Mouse (Mus musculus) cerebellum, adult 9-11 months (tissue): ENCODE data around the gene Rims1.

ENCODE experiments used
- DNase-seq: peaks from one replicate; pipeline ENCODE4 v3.0.0; 2022

Gene Rims1

GRCm38 (mm10) chr1:22694514-22694913 is 111.3 kb downstream of the Rims1 start:
- DNase-seq, result no peak

GRCm38 (mm10) chr1:22683455-22683854 is 122.3 kb downstream of the Rims1 start:
- no peak for DNase-seq

GRCm38 (mm10) chr1:22664196-22664595 is 141.6 kb downstream of the Rims1 start:
- no peak for DNase-seq

- DNase-seq, result no peak
These were observed 144.0 kb downstream of the Rims1 start for GRCm38 (mm10) chr1:22661825-22662224.

- no peak for DNase-seq
These were observed 149.8 kb downstream of the Rims1 start for GRCm38 (mm10) chr1:22655983-22656382.

- DNase-seq, result peak; percentile 73
These were observed 150.9 kb downstream of the Rims1 start for GRCm38 (mm10) chr1:22654903-22655302.

- DNase-seq, result peak; percentile 76
These were observed 155.2 kb downstream of the Rims1 start for GRCm38 (mm10) chr1:22650588-22650987.

- no peak for DNase-seq
These were observed 156.4 kb downstream of the Rims1 start for GRCm38 (mm10) chr1:22649432-22649831.

GRCm38 (mm10) chr1:22645257-22645656 is 160.5 kb downstream of the Rims1 start:
- DNase-seq, result no peak

- DNase-seq, result peak; percentile 90
These were observed 165.2 kb downstream of the Rims1 start for GRCm38 (mm10) chr1:22640568-22640967.

GRCm38 (mm10) chr1:22639702-22640101 is 166.1 kb downstream of the Rims1 start:
- no peak for DNase-seq

- DNase-seq, result no peak
These were observed 171.9 kb downstream of the Rims1 start for GRCm38 (mm10) chr1:22633871-22634270.

GRCm38 (mm10) chr1:22632551-22632950 is 173.2 kb downstream of the Rims1 start:
- peak; percentile 49 for DNase-seq

GRCm38 (mm10) chr1:22631991-22632390 is 173.8 kb downstream of the Rims1 start:
- DNase-seq, result peak; percentile 93

- no peak for DNase-seq
These were observed 176.8 kb downstream of the Rims1 start for GRCm38 (mm10) chr1:22629011-22629410.

- peak; percentile 42 for DNase-seq
These were observed 178.8 kb downstream of the Rims1 start for GRCm38 (mm10) chr1:22627013-22627412.

GRCm38 (mm10) chr1:22626295-22626694 is 179.5 kb downstream of the Rims1 start:
- no peak for DNase-seq

GRCm38 (mm10) chr1:22620827-22621226 is 185.0 kb downstream of the Rims1 start:
- no peak for DNase-seq

GRCm38 (mm10) chr1:22615601-22616000 is 190.2 kb downstream of the Rims1 start:
- no peak for DNase-seq

- DNase-seq, result no peak
These were observed 192.2 kb downstream of the Rims1 start for GRCm38 (mm10) chr1:22613609-22614008.

GRCm38 (mm10) chr1:22604329-22605044 is 201.3 kb downstream of the Rims1 start:
- DNase-seq, result no peak

GRCm38 (mm10) chr1:22596197-22596596 is 209.6 kb downstream of the Rims1 start:
- no peak for DNase-seq

- DNase-seq, result no peak
These were observed 211.0 kb downstream of the Rims1 start for GRCm38 (mm10) chr1:22594841-22595240.

GRCm38 (mm10) chr1:22587859-22588383 is 217.9 kb downstream of the Rims1 start:
- DNase-seq, result no peak

- no peak for DNase-seq
These were observed 220.2 kb downstream of the Rims1 start for GRCm38 (mm10) chr1:22585560-22585959.
